Mouse (Mus musculus): ENCODE measurements around the gene Pla2g7.

Gene Pla2g7

GRCm38 (mm10) chr17:43645136-43645535, 77.2 kb downstream of the Pla2g7 start:
- DNase-seq (ENCODE audit: low spot score in 2 of 2), result no peak

GRCm38 (mm10) chr17:43646925-43647324, 79.0 kb downstream of the Pla2g7 start:
- no peak for DNase-seq (ENCODE audit: low spot score in 2 of 2)

- no peak for DNase-seq (ENCODE audit: low spot score in 2 of 2)
These were observed 81.9 kb downstream of the Pla2g7 start for GRCm38 (mm10) chr17:43649641-43650436.

GRCm38 (mm10) chr17:43651314-43652046, 83.6 kb downstream of the Pla2g7 start:
- DNase-seq (ENCODE audit: low spot score in 2 of 2), result no peak
